Mouse (Mus musculus) G1E (cell line): Measurements from ENCODE around the gene Uevld.

Experiments
- CTCF ChIP-seq: IDR thresholded peaks from 2 replicates; pipeline ENCODE4 v1.5.1; 2012; ENCODE audit warnings: low read depth, low read length, inconsistent platforms, mixed read lengths
- GATA2 ChIP-seq: IDR thresholded peaks from 2 replicates; pipeline ENCODE4 v1.6.1; 2012; ENCODE audit warnings: low read depth, low read length, inconsistent platforms, borderline replicate concordance
- TAL1 ChIP-seq: conservative IDR thresholded peaks from 2 replicates; pipeline ENCODE4 v1.6.1; 2012; ENCODE audit warnings: low read depth, low read length, inconsistent platforms, mixed read lengths

GRCm38 (mm10) chr7:46883304-46883703, 75.0 kb downstream of the Uevld start:
- TF ChIP-seq CTCF (no peak), TAL1 (no peak), GATA2 (no peak)
